Mouse (Mus musculus) B cell, adult (primary cell): ENCODE data around the gene Gabarapl1. TPM values are rescaled to one million over a fixed set of nuclear protein-coding genes. Genes with fewer than 3 reads are reported as not detected.

Source experiments
- total RNA-seq: library from RNA; stranded (reverse); gene quantifications from 4 replicates; pipeline ENCODE4 v1.2.4, GENCODE M21; 2023; ENCODE audit not compliant: inconsistent age

The Gabarapl1 gene
- total RNA-seq = 13.7 to 15.0 TPM (median 14.4 TPM) in 4 replicates

DNA sequence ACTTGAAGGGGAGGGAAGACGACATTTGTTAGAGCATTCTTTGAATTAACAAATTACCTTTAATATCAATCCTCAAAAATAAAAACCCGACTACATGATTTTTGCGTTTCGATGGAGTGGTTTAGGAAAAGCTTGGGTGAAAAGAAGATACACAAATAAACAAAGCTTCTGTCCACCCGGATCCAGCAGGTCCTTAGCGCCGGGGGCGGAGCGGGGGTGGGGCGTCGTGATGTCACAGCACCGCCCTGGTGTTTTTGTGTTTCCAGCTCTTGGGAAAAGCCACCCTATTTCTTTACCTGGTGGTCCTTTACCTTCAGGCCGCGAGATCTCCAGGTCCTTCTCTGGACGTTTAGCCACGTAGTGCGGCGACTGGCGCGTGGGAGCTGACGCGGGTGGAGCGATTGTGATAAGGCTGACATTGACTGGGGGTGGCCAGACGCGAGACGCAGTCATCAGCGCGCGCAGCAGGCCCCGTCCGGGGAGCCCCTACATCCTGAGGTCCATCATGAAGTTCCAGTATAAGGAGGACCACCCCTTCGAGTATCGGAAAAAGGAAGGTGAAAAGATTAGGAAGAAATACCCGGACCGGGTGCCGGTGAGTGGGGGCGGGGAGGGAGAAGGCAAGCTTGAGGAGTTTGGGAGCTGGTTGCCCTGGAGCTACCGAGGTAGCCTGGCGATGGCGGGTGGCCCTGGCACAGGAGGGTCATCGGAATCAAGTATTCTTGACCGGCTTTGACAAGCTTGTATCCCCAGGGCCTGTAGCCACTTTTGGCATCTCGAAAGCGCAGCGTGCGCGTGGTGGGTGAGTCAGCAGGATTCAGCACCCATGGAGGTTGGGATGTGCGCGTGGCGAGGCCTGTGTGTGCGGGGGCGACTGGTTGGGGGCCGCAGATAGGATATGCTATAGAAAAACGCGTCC lies at the start of gene Gabarapl1:
TSS of gene Gabarapl1 (plus strand) at position 219 of the 919 bp plus-strand sequence.

GRCm38 (mm10) chr6:129507024-129507423 lies 25.9 kb upstream of the Gabarapl1 start, which contains the start of gene Olr1:
Gene Olr1, minus strand, starts transcription at chr6:129507165.

GRCm38 (mm10) chr6:129512367-129512766 lies 20.6 kb upstream of the Gabarapl1 start, which contains the start of gene Tmem52b:
Gene Tmem52b, plus strand, starts transcription at chr6:129512555.

DNA sequence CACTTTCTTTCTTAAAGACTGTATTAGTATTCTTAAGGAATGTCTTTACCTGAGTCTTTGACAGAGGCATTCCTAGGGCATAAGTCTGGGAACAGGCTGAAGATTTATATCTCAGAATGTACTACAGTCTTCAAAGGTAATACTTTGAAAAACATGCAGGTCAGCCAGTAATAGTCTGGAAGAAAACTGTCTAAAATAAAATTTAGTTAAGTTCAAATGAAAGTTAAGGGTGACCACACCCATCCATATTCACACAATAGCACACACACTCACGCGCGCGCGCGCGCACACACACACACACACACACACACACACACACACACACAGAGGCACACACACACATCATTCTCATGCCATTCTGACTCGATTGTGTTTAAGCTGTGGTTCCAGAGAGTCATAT lies 44.6 kb downstream of the Gabarapl1 start, which contains the start of gene Klre1:
TSS of gene Klre1 (plus strand) at position 301 of the 400 bp plus-strand sequence.

DNA sequence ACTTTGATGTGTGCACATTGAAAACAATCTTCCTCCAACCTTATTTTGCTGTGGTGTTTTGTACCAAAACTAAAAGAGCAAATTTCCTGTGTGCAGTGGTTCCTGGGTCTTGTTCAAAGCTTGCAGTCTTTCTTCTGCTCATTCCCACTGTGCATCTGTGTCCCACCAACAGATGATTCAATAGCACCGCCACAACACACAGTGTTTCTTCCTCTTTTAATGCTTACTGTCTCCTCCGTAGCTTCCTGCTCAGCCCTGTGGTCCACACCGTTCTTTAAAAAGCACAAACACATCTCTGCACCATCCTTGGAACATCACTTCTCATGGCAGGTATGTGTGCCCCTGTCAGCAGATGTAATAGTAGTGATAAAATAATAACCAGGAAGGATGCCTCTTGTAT lies 58.5 kb downstream of the Gabarapl1 start, which contains the start of gene Klrd1:
TSS of gene Klrd1 (plus strand) at position 275 of the 400 bp plus-strand sequence.

Other genes with a start within 250 kb of the Gabarapl1 start
- gene 4922502D21Rik, start 201.4 kb upstream of the Gabarapl1 start, total RNA-seq = 0.55 TPM in 1 of 4 replicates, not detected in the others
- gene Clec12a, start 190.5 kb upstream of the Gabarapl1 start, total RNA-seq = 3.9 to 7.7 TPM (median 6.0 TPM) in 4 replicates
- not detected in 4 replicates for gene Clec12b, start 147.3 kb upstream of the Gabarapl1 start, total RNA-seq
- 0.16 TPM in 1 of 4 replicates, not detected in the others for gene Clec1b, start 135.9 kb upstream of the Gabarapl1 start, total RNA-seq
- gene Clec9a, start 124.3 kb upstream of the Gabarapl1 start, total RNA-seq = 0.29 to 1.4 TPM (median 0.30 TPM) in 3 of 4 replicates, not detected in the other
- not detected in 4 replicates for gene Clec1a, start 81.2 kb upstream of the Gabarapl1 start, total RNA-seq
- not detected in 4 replicates for gene Olr1, start 26.0 kb upstream of the Gabarapl1 start, total RNA-seq
- not detected in 4 replicates for gene Tmem52b, start 20.6 kb upstream of the Gabarapl1 start, total RNA-seq
- gene Klre1, start 44.7 kb downstream of the Gabarapl1 start, total RNA-seq = 0.45 to 1.9 TPM (median 0.99 TPM) in 3 of 4 replicates, not detected in the other
- 1.8 to 2.4 TPM (median 2.1 TPM) in 4 replicates for gene Klrd1, start 58.6 kb downstream of the Gabarapl1 start, total RNA-seq
- gene Klrk1, start 90.7 kb downstream of the Gabarapl1 start, total RNA-seq = 1.00 to 2.0 TPM (median 1.3 TPM) in 4 replicates
- not detected in 4 replicates for gene Klrc3, start 110.2 kb downstream of the Gabarapl1 start, total RNA-seq
- 0.35 to 0.90 TPM (median 0.58 TPM) in 4 replicates for gene Klrc2, start 127.5 kb downstream of the Gabarapl1 start, total RNA-seq
- 1.1 to 4.0 TPM (median 2.2 TPM) in 4 replicates for gene Klrc1, start 145.8 kb downstream of the Gabarapl1 start, total RNA-seq
- gene Klri1, start 184.0 kb downstream of the Gabarapl1 start, total RNA-seq = 0.66 to 1.1 TPM (median 0.83 TPM) in 3 of 4 replicates, not detected in the other
- 0.12 to 0.48 TPM (median 0.27 TPM) in 4 replicates for gene Klri2, start 207.3 kb downstream of the Gabarapl1 start, total RNA-seq